Mouse (Mus musculus): ENCODE measurements at regions not wholly inside any gene's neighbourhood (a gene's known extent, or its start where the extent isn't known, plus 50 kb on each side); places are given as distances from the start of the nearest gene placed in this dataset.
A peak's percentile ranks its signal among the peaks of the same experiment; 100 is the strongest.

DNA sequence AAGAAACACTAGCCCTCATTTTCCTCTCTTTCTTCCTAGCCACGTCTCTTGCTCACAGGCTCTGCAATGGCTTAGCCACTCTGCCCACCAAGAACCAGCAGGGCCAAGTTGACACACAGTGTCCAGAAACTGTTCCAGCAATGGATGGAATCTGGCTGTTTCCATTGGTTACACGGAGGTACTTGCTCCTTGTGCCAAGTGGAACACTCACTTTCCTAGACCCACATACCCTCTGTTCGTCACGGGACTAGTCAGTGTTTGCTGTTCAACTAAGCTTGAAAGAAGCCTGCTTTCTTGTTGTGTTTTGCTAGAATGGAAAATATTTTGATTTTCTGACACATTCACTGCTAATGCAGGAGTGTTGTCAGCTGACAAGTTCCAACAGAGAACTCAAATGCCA is 575.7 kb upstream of the Gulo start:
- DNase-seq (ENCODE audit: low read depth, low spot score), result no peak

- DNase-seq (ENCODE audit: low read depth, low spot score), result peak; percentile 61
Measured at GRCm38 (mm10) chr14:66579904-66580492, 571.0 kb upstream of the Gulo start.

- DNase-seq (ENCODE audit: low read depth, low spot score), result no peak
Measured at GRCm38 (mm10) chr14:66566600-66566999, 557.6 kb upstream of the Gulo start.

- DNase-seq (ENCODE audit: low read depth, low spot score), result no peak
Measured at GRCm38 (mm10) chr14:66562744-66563143, 553.7 kb upstream of the Gulo start.

DNA sequence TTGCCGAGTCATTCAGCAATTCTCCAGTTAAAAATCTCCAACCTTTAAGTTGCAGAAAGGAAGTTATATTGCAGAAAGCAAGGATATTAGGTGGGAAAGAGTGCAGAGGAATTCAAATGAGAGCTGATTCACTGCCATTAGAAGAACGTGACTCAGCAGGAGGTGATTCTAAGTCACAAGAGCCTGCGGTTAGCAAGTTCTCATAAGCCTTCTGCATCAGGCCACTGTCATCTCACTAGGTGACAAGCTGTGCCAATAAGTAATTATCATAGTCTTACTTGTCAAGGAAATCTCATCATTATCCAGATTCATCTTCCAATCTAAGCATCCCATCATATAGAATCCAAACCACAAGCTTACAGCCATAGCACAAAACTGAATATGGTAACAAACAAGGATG is 552.7 kb upstream of the Gulo start:
- DNase-seq (ENCODE audit: low read depth, low spot score), result no peak

GRCm38 (mm10) chr14:66561042-66561590 is 552.1 kb upstream of the Gulo start:
- DNase-seq (ENCODE audit: low read depth, low spot score), result no peak

GRCm38 (mm10) chr14:66558393-66558792 is 549.4 kb upstream of the Gulo start:
- DNase-seq (ENCODE audit: low read depth, low spot score), result peak; percentile 82

GRCm38 (mm10) chr14:66557631-66558030 is 548.6 kb upstream of the Gulo start:
- DNase-seq (ENCODE audit: low read depth, low spot score), result no peak

DNA sequence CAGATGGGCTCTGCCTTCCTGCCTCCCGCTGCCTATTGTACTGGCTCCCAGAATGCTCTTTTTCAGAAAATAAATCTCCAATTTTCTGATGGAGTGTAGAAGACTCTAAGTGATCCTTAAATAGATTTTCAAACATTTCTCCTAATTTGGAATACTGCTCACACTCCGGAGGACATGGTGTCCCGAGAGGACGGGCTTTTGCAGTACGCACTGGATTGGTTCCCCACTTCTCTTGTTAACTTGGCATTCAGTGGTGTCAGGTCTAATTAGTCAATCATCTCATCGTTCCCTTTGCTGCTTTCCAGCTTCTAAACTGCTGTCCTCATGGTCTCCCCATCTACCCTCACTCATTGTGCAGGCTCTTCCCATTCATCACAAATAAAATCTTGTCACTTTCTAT is 529.5 kb upstream of the Gulo start:
- no peak for DNase-seq (ENCODE audit: low read depth, low spot score)

DNA sequence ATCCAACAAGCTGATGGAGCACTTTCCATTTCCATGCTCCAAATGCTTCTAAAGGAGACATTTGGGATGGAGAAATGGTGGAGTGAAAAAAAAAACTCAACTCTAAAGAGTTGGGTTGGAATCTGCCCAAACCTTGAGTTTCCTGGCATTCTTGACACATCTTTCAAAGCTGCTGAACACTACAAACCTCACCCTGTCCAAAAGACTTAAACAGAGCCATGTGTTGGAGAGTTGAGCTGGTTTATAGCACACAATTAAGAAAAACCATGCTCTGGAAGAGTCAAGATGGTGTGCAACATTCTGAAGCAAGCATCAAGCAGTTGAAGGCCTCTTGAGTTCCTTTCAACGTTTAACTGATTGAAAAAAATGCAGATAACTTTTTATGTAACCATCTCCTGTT is 525.7 kb upstream of the Gulo start:
- peak; percentile 54 for DNase-seq (ENCODE audit: low read depth, low spot score)

GRCm38 (mm10) chr14:66528135-66528534 is 519.1 kb upstream of the Gulo start:
- no peak for DNase-seq (ENCODE audit: low read depth, low spot score)

- DNase-seq (ENCODE audit: low read depth, low spot score), result peak; percentile 82
Measured at GRCm38 (mm10) chr14:66527061-66527460, 518.1 kb upstream of the Gulo start.

GRCm38 (mm10) chr14:66522856-66523400 is 513.9 kb upstream of the Gulo start:
- DNase-seq (ENCODE audit: low read depth, low spot score), result no peak

GRCm38 (mm10) chr14:66521836-66522629 is 513.0 kb upstream of the Gulo start:
- no peak for DNase-seq (ENCODE audit: low read depth, low spot score)

DNA sequence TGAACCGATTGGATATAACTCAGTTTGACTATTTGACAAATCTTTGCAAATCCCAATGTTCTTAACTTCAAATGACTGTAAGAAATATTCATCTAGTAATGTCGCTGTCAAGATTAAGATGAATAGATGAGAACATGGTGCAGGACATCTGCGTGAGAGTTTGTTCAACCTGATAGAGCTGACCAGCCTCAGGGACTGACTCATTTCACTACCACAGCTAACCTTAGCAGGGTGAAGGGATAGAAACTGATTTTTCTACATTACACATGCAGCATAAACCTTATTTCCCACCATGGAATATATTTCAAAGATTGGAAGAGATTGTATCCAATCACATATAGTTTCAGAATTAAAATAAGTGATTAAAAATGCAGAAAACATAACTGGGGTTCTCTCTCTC is 507.8 kb upstream of the Gulo start:
- DNase-seq (ENCODE audit: low read depth, low spot score), result no peak

GRCm38 (mm10) chr14:66510750-66511149 is 501.7 kb upstream of the Gulo start:
- DNase-seq (ENCODE audit: low read depth, low spot score), result no peak

DNA sequence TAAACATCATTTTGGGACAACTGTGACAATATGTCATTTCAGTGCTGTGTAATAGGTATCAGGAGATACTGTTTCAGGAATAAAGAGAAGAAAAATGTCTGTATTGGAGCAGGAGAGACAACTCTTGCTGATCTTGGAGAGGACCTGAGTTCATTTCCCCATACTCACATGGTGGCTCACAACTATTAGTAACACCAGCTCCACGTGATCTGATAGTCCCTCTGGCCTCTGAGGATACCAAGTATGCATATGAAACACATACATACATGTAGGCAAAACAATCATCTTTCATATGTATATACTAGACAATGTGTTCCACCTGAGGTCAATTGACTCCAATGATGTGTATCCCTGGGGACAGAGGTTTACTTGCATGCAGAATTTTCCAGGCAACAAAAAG is 501.2 kb upstream of the Gulo start:
- no peak for DNase-seq (ENCODE audit: low read depth, low spot score)

- DNase-seq (ENCODE audit: low read depth, low spot score), result no peak
Measured at GRCm38 (mm10) chr14:66509706-66510105, 500.7 kb upstream of the Gulo start.

- no peak for DNase-seq (ENCODE audit: low read depth, low spot score)
Measured at GRCm38 (mm10) chr14:66501995-66502394, 493.0 kb upstream of the Gulo start.

DNA sequence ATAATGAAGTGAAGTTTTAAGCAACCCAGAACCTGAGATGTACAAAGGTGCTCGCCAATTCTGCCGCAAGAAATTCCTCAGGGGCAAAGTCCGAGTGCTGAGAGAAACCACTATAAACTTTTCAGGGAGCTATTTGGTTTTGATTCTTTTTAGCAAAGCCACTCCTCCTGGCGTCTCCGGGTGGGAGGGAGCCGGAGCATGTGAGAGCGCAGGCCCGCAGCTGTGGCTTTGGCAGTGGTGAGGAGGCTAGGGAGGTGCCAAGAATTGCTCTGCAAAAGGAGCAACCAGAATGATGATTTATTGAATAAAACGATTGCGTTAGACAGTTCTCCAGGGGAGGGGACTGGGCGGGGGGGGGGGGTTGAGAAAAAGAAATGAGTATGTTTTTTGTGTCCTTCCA is 490.9 kb upstream of the Gulo start:
- DNase-seq (ENCODE audit: low read depth, low spot score), result peak; percentile 74

DNA sequence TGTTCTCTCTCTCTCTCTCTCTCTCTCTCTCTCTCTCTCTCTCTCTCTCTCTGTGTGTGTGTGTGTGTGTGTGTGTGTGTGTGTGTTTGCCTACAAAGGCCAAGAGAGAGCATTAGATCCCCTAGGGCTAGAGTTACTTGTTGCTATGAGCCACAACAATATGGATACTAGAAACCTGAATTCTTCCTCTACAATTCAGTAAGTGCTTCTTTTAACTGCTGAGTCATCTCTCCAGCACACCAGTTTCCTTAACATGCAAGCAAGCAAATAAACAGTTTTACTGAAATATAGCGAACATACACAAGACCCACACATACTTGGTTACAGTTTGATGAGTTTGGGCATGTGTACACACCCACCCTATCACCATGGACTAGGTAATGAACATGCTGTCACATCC is 486.1 kb upstream of the Gulo start:
- no peak for DNase-seq (ENCODE audit: low read depth, low spot score)

DNA sequence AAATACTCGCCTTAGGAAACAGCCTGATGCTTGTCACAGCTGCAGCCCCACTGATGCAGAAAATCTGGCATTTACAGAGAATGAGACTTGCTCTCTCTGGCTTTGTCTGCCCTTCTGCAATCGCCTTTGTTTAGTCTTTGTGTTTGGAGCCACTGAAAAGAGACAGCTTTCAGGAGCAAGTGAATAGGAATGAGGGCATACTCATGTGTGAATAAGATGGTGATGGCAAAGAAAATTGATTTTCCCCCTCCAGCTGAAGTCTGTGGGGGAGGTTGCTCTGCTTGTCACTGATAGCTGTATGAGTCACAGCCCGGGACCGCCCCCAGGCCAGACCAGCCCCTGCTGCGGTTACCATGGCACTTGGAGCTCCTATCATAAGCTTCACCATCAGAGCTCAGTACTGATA is 485.5 kb upstream of the Gulo start:
- DNase-seq (ENCODE audit: low read depth, low spot score), result peak; percentile 88

DNA sequence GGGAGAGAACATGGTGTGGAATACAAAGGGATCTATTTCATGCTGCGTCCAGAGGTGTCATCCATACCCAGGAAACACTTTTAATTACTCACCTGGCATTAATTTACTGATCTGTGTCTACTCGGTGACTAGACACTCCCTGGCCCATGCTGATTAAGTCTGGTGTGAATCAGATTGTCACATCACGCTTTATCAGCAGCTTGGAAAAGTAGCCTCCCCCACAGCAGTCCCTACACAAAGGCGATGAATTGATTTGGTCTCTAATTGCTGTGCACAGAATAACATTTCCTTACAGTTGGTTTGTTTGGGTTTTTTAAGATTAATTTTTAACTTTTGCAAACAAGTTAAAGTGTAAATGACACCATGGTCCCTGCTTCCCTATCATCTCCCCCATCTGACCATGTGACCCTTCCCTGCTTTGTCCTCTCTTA is 484.7 kb upstream of the Gulo start:
- no peak for DNase-seq (ENCODE audit: low read depth, low spot score)

Measured in telencephalon, adult 2 months (tissue).